Mouse (Mus musculus) forebrain, embryonic 15.5 days (tissue): ENCODE data around the gene Map3k14. TPM values are rescaled to one million over a fixed set of nuclear protein-coding genes. Genes with fewer than 3 reads are reported as not detected.
"Not testable (repeated sequence)": the region's sequence is repeated elsewhere in the genome, so short reads cannot be mapped to it uniquely, and the experiment has no call there.

Source experiments
- ATAC-seq: fragments of 200-750 bp; cut with Nextera tagmentation; replicated peaks from 2 replicates; pipeline ENCODE4 v1.8.0; 2017; ENCODE audit warnings: mild to moderate bottlenecking, moderate TSS enrichment, moderate library complexity
- H3K27ac ChIP-seq: fragments of 300-500 bp; sonication (generic); replicated peaks from 2 replicates; pipeline ENCODE4 v1.5.1; 2015; ENCODE audit warnings: mild to moderate bottlenecking, inconsistent platforms
- H3K27me3 ChIP-seq: fragments of 300-500 bp; sonication (generic); 2 replicates; pipeline ENCODE4 v1.6.1; 2015; ENCODE audit warnings: inconsistent platforms
- H3K36me3 ChIP-seq: fragments of 300-500 bp; sonication (generic); 2 replicates; pipeline ENCODE4 v1.6.1; 2015; ENCODE audit warnings: mild to moderate bottlenecking, inconsistent platforms
- H3K4me1 ChIP-seq: fragments of 300-500 bp; sonication (generic); 2 replicates; pipeline ENCODE4 v1.6.1; 2015; ENCODE audit warnings: inconsistent platforms
- H3K4me2 ChIP-seq: fragments of 300-500 bp; sonication (generic); replicated peaks from 2 replicates; pipeline ENCODE4 v1.6.1; 2015; ENCODE audit warnings: mild to moderate bottlenecking, inconsistent platforms
- H3K4me3 ChIP-seq: fragments of 300-500 bp; sonication (generic); 2 replicates; pipeline ENCODE4 v1.5.1; 2015; ENCODE audit warnings: mild to moderate bottlenecking, inconsistent platforms
- H3K9ac ChIP-seq: fragments of 300-500 bp; sonication (generic); replicated peaks from 2 replicates; pipeline ENCODE4 v1.6.1; 2015; ENCODE audit warnings: mild to moderate bottlenecking, inconsistent platforms
- H3K9me3 ChIP-seq: fragments of 300-500 bp; sonication (generic); 2 replicates; pipeline ENCODE4 v1.6.1; 2016; ENCODE audit warnings: inconsistent platforms
- WGBS: fragments of 180-500 bp; shearing (Covaris S2); methylation state at CpG from one replicate; pipeline ENCODE4 v1.1.7; 2015; ENCODE audit warnings: mixed read lengths; 5-methylcytosine and 5-hydroxymethylcytosine counted together
- polyA plus RNA-seq: library from polyadenylated mRNA; unstranded; fragments of >200 nt; fragmentation: Nextera tagmentation; extraction: Ambion mirVana; gene quantifications from 2 replicates; pipeline ENCODE4 v1.2.1, GENCODE M21; 2015

Map3k14 gene
- polyA plus RNA-seq, 1 experiment from 2014 or later = 3.9 TPM

DNA sequence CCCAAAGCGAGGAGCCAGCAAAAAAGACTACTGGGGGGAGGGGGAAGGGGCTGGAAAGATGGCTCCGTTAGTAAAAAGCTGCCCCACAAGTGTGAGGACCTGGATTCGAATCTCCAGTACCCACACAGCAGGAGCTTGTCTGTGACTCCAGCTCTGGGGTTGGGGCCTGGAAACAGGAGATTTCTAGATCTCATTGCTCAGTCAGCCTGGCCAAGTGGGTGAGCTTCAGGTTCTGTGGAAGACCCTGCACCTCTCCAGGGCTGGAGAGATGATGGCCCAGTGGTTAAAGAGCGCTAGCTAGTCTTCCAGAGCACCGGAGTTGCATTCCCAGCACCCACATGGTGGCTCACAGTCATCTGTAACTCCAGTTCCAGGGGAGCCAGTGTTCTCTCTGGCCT, 25.6 kb upstream of the Map3k14 start:
- Histone ChIP-seq H3K9ac (no peak overlapping the region), H3K4me3 (no peak overlapping the region), H3K4me1 (peaks cover 11% of the 10 kb centered on the region), H3K4me2 (no peak overlapping the region), H3K36me3 (no peaks in the 10 kb centered on the region), H3K27me3 (no peaks in the 10 kb centered on the region), H3K27ac (no peak overlapping the region), H3K9me3 (no peaks in the 10 kb centered on the region)
- ATAC-seq = no peak
- 84% methylated on average over 5 of the region's 5 CpGs for WGBS

DNA sequence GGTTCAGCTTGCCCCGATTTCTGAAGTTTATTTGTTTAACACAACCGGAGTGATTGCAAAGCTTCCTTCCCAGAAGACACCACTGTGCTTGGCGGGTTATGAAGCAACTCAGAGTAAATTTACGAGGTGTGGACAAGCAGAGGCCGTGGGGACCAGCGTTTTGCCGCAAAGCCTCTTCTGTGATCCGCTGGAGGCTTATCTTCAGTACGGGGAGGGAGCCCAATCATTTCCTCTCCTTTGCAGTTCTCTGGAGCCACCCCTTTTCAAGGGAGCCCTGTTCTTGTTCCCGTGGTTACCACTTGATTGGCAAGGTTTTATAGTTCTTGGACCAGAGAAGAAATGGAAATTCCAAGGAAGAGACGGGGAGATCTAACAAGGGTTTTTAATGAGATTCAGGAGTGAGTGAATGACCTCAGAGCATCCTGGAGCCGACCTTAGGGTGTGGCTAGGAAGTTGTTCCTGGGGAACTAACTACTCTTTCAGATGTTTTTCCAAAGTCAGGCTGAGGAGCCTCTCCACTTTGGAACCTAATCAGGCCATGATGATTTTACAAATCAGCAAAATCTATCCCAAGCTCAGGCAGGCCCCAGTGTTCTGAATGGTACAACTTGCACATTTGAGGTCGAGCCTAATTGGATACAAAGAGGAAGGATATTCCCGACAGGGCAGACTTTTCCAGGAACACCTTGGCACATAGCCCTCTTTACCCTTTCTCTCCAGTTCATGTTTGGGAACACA, 25.0 kb upstream of the Map3k14 start:
- no peaks in the 10 kb centered on the region for H3K9me3 ChIP-seq
- H3K9ac ChIP-seq = no peak overlapping the region
- H3K27me3 ChIP-seq = no peaks in the 10 kb centered on the region
- WGBS = 16% methylated on average over 14 of the region's 14 CpGs
- no peaks in the 10 kb centered on the region for H3K36me3 ChIP-seq
- H3K4me2 ChIP-seq = no peak overlapping the region
- ATAC-seq = no peak
- no peak overlapping the region for H3K27ac ChIP-seq
- H3K4me1 ChIP-seq = peaks cover 11% of the 10 kb centered on the region
- H3K4me3 ChIP-seq = no peak overlapping the region

DNA sequence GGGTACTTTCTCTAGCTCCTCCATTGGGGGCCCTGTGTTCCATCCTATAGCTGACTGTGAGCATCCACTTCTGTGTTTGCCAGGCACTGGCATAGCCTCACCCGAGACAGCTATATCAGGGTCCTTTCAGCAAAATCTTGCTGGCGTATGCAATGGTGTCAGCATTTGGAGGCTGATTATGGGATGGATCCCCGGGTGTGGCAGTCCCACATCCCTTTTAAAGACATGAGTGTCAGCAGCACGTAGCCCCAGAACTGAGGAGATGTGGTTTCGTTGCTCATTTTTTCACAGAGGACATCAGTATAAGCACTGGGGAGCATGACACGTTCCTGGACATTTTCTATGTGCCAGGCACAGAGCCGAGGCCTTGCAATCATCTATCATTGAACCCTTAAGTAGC, 23.6 kb upstream of the Map3k14 start:
- peaks cover 11% of the 10 kb centered on the region for H3K4me1 ChIP-seq
- H3K27me3 ChIP-seq, H3K4me2 ChIP-seq, ATAC-seq, H3K9me3 ChIP-seq, H3K36me3 ChIP-seq, H3K27ac ChIP-seq, H3K4me3 ChIP-seq, H3K9ac ChIP-seq: not testable (repeated sequence)
- 89% methylated on average over 7 of the region's 7 CpGs for WGBS

DNA sequence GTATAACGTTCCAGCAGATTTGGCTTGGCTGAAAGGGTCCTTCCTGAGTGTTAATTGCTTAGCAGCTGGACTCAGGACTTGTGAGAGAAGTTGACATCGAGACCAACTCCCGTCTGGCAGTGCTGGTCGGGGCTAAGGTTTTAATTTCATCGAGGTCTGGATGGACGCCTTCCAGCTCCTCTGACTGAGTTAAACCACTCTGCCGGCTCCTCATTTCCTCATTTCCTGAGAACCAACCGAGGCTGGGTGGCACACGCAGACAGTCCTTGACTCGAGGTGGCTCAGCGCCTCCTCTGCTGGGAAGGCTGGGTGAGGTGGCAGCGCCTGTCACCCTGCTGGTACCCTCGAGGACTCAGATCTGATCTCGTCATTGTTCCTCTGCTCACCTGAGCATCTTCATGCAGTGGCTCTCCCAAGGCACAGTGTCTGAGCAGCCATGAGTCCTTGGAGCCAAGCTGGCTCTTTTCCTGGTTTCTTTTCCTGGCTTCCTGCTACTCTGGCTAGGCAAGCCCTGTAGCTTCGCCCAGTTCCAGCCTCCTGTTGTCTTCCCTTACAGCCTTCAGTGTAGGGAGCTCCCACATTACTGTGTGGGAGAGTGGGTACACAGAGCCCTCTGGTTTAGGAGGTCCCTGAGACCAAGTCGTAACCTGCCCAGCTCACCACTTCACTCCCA, 21.2 kb upstream of the Map3k14 start:
- Histone ChIP-seq H3K9ac (no peak overlapping the region), H3K27ac (no peak overlapping the region), H3K4me3 (no peak overlapping the region), H3K4me1 (peaks cover 11% of the 10 kb centered on the region), H3K36me3 (no peaks in the 10 kb centered on the region), H3K27me3 (no peaks in the 10 kb centered on the region), H3K4me2 (no peak overlapping the region), H3K9me3 (no peaks in the 10 kb centered on the region)
- no peak for ATAC-seq
- 80% methylated on average over 16 of the region's 16 CpGs for WGBS

DNA sequence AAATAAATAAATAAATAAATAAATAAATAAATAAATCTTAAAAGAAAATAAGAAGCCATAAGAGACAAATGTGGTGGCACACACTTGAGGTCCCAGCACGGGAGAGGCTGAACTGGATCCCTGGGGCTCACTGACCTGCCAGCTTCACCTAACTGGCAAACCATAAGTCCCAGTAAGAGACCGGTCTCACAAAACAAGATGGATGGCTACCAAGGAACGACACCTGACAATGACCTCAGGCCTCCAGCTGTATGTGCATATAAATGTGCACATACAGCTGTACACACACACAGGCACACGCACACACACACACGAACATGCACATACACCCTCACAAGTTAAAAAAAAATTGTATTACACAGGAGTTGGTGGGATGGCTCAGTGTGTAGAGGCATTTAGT, 19.6 kb upstream of the Map3k14 start:
- ATAC-seq = no peak
- H3K9ac ChIP-seq = no peak overlapping the region

DNA sequence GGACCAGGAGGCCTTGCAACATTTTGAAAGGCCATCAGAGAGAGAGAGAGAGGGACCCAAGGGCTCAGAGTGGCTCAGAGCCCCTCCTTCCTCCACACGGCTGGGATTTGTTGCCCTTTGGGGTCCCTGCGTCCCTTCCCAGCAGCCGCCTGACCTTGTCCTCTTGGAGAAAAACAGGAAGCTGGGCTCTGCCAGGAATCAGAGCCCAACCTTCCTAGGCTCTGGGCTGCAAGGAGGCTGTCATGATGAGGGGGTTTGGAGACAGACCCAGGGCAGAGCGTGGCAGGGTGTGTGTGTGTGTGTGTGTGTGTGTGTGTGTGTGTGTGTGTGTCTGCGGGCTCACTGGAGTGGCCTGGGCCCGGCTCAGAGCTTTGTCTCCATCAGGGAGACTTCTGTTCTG, 18.7 kb upstream of the Map3k14 start:
- Histone ChIP-seq H3K4me3 (no peak overlapping the region), H3K27me3 (no peaks in the 10 kb centered on the region), H3K4me1 (0 out of 2 replicates have a peak, but pooled peaks cover 4% of the 10 kb centered on the region), H3K36me3 (no peaks in the 10 kb centered on the region), H3K9ac (no peak overlapping the region), H3K4me2 (no peak overlapping the region), H3K27ac (no peak overlapping the region), H3K9me3 (no peaks in the 10 kb centered on the region)
- no peak for ATAC-seq
- WGBS = 61% methylated on average over 6 of the region's 6 CpGs

More for the DNA sequence above, 19.6 kb upstream of the Map3k14 start:
- WGBS = 90% methylated on average over 5 of the region's 5 CpGs
- no peak overlapping the region for H3K4me3 ChIP-seq
- no peaks in the 10 kb centered on the region for H3K27me3 ChIP-seq
- no peak overlapping the region for H3K27ac ChIP-seq
- H3K36me3 ChIP-seq = no peaks in the 10 kb centered on the region
- H3K4me1 ChIP-seq = peaks cover 5% of the 10 kb centered on the region
- no peaks in the 10 kb centered on the region for H3K9me3 ChIP-seq
- no peak overlapping the region for H3K4me2 ChIP-seq

DNA sequence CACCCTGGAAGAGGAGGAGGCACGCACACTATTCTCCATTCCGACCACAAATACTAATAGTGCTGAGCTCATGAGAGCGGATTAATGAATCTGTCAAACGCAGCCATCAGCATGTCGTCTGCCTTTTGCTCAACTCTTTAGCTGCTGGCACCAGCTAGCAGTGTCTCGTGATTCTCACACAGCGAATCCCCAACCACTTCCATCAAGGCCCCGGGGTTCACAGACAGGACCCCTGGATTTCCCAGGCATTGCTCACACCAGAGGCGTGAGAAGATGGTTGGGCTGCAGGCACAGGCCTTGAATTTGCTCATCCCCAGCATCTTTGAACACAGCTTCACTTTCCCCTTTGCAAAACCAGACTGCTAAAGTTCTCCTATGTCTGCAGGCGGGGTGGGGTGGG, 18.0 kb upstream of the Map3k14 start:
- no peaks in the 10 kb centered on the region for H3K36me3 ChIP-seq
- no peak overlapping the region for H3K27ac ChIP-seq
- H3K9ac ChIP-seq = no peak overlapping the region
- H3K4me2 ChIP-seq = no peak overlapping the region
- no peaks in the 10 kb centered on the region for H3K9me3 ChIP-seq
- ATAC-seq = no peak
- 78% methylated on average over 10 of the region's 10 CpGs for WGBS
- H3K4me1 ChIP-seq = 0 out of 2 replicates have a peak, but pooled peaks cover 4% of the 10 kb centered on the region
- no peaks in the 10 kb centered on the region for H3K27me3 ChIP-seq
- H3K4me3 ChIP-seq = no peak overlapping the region

DNA sequence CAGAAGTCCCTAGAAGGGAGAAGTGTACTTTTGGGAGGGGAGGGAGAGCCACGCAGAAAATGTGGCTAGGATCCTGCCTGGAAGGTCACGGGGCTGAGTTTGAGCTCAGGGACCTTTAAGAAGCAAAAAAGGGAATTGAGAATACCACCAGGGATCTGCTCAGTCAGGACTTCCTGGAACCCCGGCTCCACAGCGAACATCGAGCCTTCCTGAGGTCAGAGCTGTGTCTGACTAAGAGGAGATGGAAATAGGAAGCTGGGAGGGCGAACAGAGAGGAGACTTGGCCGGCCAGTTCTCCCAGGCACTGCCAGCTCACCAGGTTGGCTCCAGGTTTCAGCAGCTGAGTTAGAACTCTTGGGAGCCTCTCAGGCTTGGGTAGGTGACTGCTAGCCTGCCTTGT, 14.5 kb upstream of the Map3k14 start:
- Histone ChIP-seq H3K27ac (no peak overlapping the region), H3K4me1 (no peaks in the 10 kb centered on the region), H3K27me3 (no peaks in the 10 kb centered on the region), H3K4me2 (no peak overlapping the region), H3K36me3 (no peaks in the 10 kb centered on the region), H3K9ac (no peak overlapping the region), H3K4me3 (no peak overlapping the region), H3K9me3 (no peaks in the 10 kb centered on the region)
- ATAC-seq = no peak
- 88% methylated on average over 7 of the region's 7 CpGs for WGBS

DNA sequence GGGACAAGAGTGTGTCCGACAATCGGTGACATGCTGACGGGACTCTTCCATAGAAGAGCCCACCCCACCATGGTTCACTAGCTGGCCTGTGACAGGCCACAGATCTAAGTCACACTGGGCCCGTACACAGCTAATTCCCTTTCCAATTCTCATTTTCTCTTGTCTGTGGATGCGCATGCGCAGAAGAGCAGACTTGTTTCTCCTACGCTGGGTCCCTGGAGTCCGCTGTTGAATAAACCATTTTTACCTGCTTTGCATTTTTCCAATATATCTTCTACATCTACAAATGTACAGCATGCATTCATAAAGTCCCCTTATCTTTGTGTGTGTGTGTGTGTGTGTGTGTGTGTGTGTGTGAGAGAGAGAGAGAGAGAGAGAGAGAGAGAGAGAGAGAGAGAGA, 9.2 kb upstream of the Map3k14 start:
- Histone ChIP-seq H3K27me3 (no peaks in the 10 kb centered on the region), H3K4me2 (no peak overlapping the region), H3K4me1 (no peaks in the 10 kb centered on the region), H3K9me3 (no peaks in the 10 kb centered on the region), H3K9ac (no peak overlapping the region), H3K36me3 (no peaks in the 10 kb centered on the region), H3K4me3 (no peak overlapping the region), H3K27ac (no peak overlapping the region)
- 91% methylated on average over 8 of the region's 8 CpGs for WGBS
- no peak for ATAC-seq

DNA sequence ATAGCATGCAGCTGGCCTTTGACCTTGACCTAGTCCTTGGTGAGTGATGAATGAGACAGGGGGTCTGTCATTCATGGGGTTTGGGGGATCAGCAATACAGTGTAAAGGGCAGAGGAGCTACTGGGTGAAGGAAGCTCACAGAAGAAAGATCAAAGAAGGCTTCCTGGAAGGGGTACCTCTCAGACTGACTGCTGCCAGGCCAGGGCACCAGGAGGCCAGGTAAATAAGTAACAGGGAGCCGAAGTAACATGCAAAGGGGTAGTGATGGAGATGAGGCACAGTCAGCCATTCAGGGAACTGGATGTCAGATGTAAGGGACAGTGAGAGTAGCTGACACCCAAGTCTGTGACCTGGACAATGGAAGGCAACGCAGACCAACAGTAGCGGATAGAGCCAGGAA, 5.6 kb upstream of the Map3k14 start:
- H3K9me3 ChIP-seq = no peaks in the 10 kb centered on the region
- H3K36me3 ChIP-seq = no peaks in the 10 kb centered on the region
- no peaks in the 10 kb centered on the region for H3K27me3 ChIP-seq
- H3K4me2 ChIP-seq = no peak overlapping the region
- H3K9ac ChIP-seq = no peak overlapping the region
- no peak overlapping the region for H3K4me3 ChIP-seq
- peaks cover 9% of the 10 kb centered on the region for H3K4me1 ChIP-seq
- 85% methylated on average over 3 of the region's 3 CpGs for WGBS
- no peak overlapping the region for H3K27ac ChIP-seq
- ATAC-seq = no peak

DNA sequence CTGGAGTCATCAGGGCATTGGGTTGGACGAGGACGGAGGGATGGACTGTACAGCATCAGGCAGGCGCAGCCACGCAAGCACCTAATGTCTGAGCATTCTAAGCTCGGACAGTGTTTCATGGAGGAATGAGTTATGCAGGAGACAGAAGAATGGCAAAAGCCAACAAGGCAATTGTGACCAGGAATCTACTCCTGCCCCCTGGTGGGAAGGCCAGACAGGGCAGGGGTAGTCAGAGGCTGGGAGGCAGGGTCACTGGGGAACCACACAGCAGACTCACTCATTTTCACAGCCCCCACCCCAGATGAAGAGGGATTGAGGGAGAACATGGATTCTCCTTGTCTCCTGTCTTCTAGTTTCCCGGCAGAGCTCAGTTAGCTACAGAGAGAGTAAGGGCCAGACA, 4.7 kb upstream of the Map3k14 start:
- Histone ChIP-seq H3K27ac (no peak overlapping the region), H3K9me3 (no peaks in the 10 kb centered on the region), H3K27me3 (no peaks in the 10 kb centered on the region), H3K4me1 (peaks cover 11% of the 10 kb centered on the region), H3K4me2 (no peak overlapping the region), H3K4me3 (no peak overlapping the region), H3K9ac (no peak overlapping the region), H3K36me3 (no peaks in the 10 kb centered on the region)
- no peak for ATAC-seq
- WGBS = 76% methylated on average over 6 of the region's 6 CpGs

DNA sequence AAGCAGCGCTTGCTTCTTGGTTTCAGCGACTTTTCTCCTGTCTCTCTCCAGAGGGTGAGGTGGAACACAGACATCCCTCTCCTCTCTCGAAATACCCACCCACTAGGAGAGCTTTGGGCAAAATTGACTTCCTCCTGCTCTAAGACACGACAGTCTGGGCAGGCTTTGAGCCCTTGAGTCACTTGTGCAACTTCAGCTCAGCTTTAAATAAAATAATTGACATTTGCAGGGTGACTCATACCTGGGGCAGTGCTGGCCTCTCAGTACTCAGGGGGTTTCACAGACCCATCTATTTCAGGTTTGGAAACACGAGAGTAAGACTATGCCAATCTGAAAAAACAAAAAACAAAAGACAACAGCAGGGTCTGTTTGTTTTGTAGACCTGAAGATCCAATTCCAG, 2.2 kb upstream of the Map3k14 start:
- 76% methylated on average over 5 of the region's 5 CpGs for WGBS
- Histone ChIP-seq H3K9ac (no peak overlapping the region), H3K36me3 (no peaks in the 10 kb centered on the region), H3K4me2 (no peak overlapping the region), H3K4me3 (no peak overlapping the region), H3K9me3 (no peaks in the 10 kb centered on the region), H3K4me1 (peaks cover 36% of the 10 kb centered on the region), H3K27ac (no peak overlapping the region), H3K27me3 (no peaks in the 10 kb centered on the region)
- no peak for ATAC-seq

DNA sequence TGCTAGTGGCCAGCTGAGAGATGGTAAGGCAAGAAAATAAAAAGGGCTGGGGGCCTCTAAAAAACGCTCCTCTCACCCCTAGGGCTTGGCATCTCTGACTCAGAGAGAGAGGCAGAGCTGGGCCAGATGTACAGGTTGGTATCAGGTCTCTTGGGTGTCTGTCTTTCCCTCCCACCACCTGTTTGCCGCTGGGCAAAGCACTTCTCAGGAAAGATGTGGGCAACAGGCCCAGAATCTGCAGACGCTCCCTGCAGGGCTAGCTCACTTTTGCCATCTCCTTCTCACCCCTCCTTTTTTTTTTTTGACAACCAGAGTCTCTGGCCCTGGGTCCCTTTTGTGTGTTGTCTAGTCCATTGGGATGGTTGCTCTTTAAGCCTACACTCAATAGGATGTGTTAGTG, 1.6 kb upstream of the Map3k14 start:
- Histone ChIP-seq H3K27me3 (no peaks in the 10 kb centered on the region), H3K27ac (no peak overlapping the region), H3K9ac (no peak overlapping the region), H3K9me3 (no peaks in the 10 kb centered on the region), H3K36me3 (no peaks in the 10 kb centered on the region), H3K4me3 (no peak overlapping the region), H3K4me2 (no peak overlapping the region), H3K4me1 (peaks cover 41% of the 10 kb centered on the region)
- WGBS = 84% methylated on average over 3 of the region's 3 CpGs
- no peak for ATAC-seq
